Mouse (Mus musculus) CD4-positive, CD25-positive, alpha-beta regulatory T cell, adult 4 months (primary cell): Measurements from ENCODE around the gene Foxd3. TPM values are rescaled to one million over a fixed set of nuclear protein-coding genes. Genes with fewer than 3 reads are reported as not detected.
"Not testable (repeated sequence)": the region's sequence is repeated elsewhere in the genome, so short reads cannot be mapped to it uniquely, and the experiment has no call there.

Experiments used
- ATAC-seq: one replicate; pipeline ENCODE4 v1.8.0; 2017
- polyA plus RNA-seq, 2 experiments: library from polyadenylated mRNA; unstranded; fragments of 100-300 nt; shearing (Covaris generic); gene quantifications; one replicate each; pipeline ENCODE4 v1.2.1; 2017

Foxd3 gene
- not detected for polyA plus RNA-seq

- ATAC-seq, result no peak
Measured at GRCm38 (mm10) chr4:99655937-99656604, at the start of gene Foxd3. TSS of gene Foxd3 (plus strand) at chr4:99656299.

- no peak for ATAC-seq
Measured at GRCm38 (mm10) chr4:99612156-99612555, 43.9 kb upstream of the Foxd3 start.

GRCm38 (mm10) chr4:99612609-99613350 is 43.3 kb upstream of the Foxd3 start:
- no peak for ATAC-seq

- no peak for ATAC-seq
Measured at GRCm38 (mm10) chr4:99626047-99626844, 29.9 kb upstream of the Foxd3 start.

GRCm38 (mm10) chr4:99627057-99627456 is 29.0 kb upstream of the Foxd3 start:
- ATAC-seq, result no peak

- ATAC-seq, result no peak
Measured at GRCm38 (mm10) chr4:99636038-99636437, 20.1 kb upstream of the Foxd3 start.

GRCm38 (mm10) chr4:99636711-99637110 is 19.4 kb upstream of the Foxd3 start:
- no peak for ATAC-seq

GRCm38 (mm10) chr4:99640619-99641018 is 15.5 kb upstream of the Foxd3 start:
- ATAC-seq, result not testable (repeated sequence)

GRCm38 (mm10) chr4:99641920-99642319 is 14.2 kb upstream of the Foxd3 start:
- ATAC-seq, result no peak

- ATAC-seq, result no peak
Measured at GRCm38 (mm10) chr4:99645560-99645959, 10.5 kb upstream of the Foxd3 start.

GRCm38 (mm10) chr4:99650088-99650944 is 5.8 kb upstream of the Foxd3 start:
- ATAC-seq, result no peak

GRCm38 (mm10) chr4:99650945-99651690 is 5.0 kb upstream of the Foxd3 start:
- ATAC-seq, result no peak

- no peak for ATAC-seq
Measured at GRCm38 (mm10) chr4:99651823-99652450, 4.2 kb upstream of the Foxd3 start.

- no peak for ATAC-seq
Measured at GRCm38 (mm10) chr4:99652576-99653210, 3.4 kb upstream of the Foxd3 start.

- ATAC-seq, result no peak
Measured at GRCm38 (mm10) chr4:99653216-99653607, 2.9 kb upstream of the Foxd3 start.

GRCm38 (mm10) chr4:99653608-99654221 is 2.4 kb upstream of the Foxd3 start:
- ATAC-seq, result no peak

- ATAC-seq, result no peak
Measured at GRCm38 (mm10) chr4:99654621-99655296, 1.3 kb upstream of the Foxd3 start.

- ATAC-seq, result peak; percentile 63
Measured at GRCm38 (mm10) chr4:99656605-99657429, 718 bp downstream of the Foxd3 start.

GRCm38 (mm10) chr4:99657430-99657820 is 1.3 kb downstream of the Foxd3 start:
- ATAC-seq, result no peak
